Mouse (Mus musculus) liver, adult (tissue): ENCODE measurements around the gene Gm6588.

ENCODE experiments used
- GATA4 ChIP-seq: IDR thresholded peaks from 2 replicates; pipeline ENCODE4 v1.6.1; 2014; ENCODE audit warnings: mild to moderate bottlenecking, low read length; ENCODE audit not compliant: insufficient replicate concordance

Gm6588 gene

GRCm38 (mm10) chr5:112453088-112453487 is 3.9 kb downstream of the Gm6588 start:
- no peak for TF ChIP-seq GATA4

- TF ChIP-seq GATA4, result no peak
Measured at GRCm38 (mm10) chr5:112454966-112455555, 5.8 kb downstream of the Gm6588 start.

- TF ChIP-seq GATA4, result no peak
Measured at GRCm38 (mm10) chr5:112459903-112460302, 10.7 kb downstream of the Gm6588 start.

GRCm38 (mm10) chr5:112466331-112466730 is 17.1 kb downstream of the Gm6588 start:
- no peak for TF ChIP-seq GATA4

- no peak for TF ChIP-seq GATA4
Measured at GRCm38 (mm10) chr5:112468986-112469581, 19.9 kb downstream of the Gm6588 start.

GRCm38 (mm10) chr5:112470144-112470543 is 20.9 kb downstream of the Gm6588 start:
- no peak for TF ChIP-seq GATA4

GRCm38 (mm10) chr5:112473453-112473852 is 24.2 kb downstream of the Gm6588 start:
- no peak for TF ChIP-seq GATA4

GRCm38 (mm10) chr5:112481946-112482410 is 32.8 kb downstream of the Gm6588 start:
- TF ChIP-seq GATA4, result no peak

GRCm38 (mm10) chr5:112482551-112482950 is 33.3 kb downstream of the Gm6588 start:
- TF ChIP-seq GATA4, result no peak

GRCm38 (mm10) chr5:112483030-112483429 is 33.8 kb downstream of the Gm6588 start:
- no peak for TF ChIP-seq GATA4

GRCm38 (mm10) chr5:112484924-112485715 is 35.9 kb downstream of the Gm6588 start:
- no peak for TF ChIP-seq GATA4

- TF ChIP-seq GATA4, result no peak
Measured at GRCm38 (mm10) chr5:112486415-112486814, 37.2 kb downstream of the Gm6588 start.

GRCm38 (mm10) chr5:112487504-112487903 is 38.3 kb downstream of the Gm6588 start:
- no peak for TF ChIP-seq GATA4

- no peak for TF ChIP-seq GATA4
Measured at GRCm38 (mm10) chr5:112488101-112488776, 39.0 kb downstream of the Gm6588 start.

- no peak for TF ChIP-seq GATA4
Measured at GRCm38 (mm10) chr5:112491489-112491888, 42.3 kb downstream of the Gm6588 start.
